In genomic region chr1:37478416-37478815, GRCm38 (mm10) we compare ENCODE assay signal across 9 mouse cellular contexts. TPM values are rescaled to one million over a fixed set of nuclear protein-coding genes. Genes with fewer than 3 reads are reported as not detected.
DNase-seq lines count a peak whose midpoint lies in the region; ATAC-seq and TF ChIP-seq lines count a peak whose summit lies in the region.
"Had no signal": no experiment of that assay in that cellular context is flagged by ENCODE, and none has a peak within 500 bp of the region (broad histone marks: within the 10 kb centered on the region; RNA-seq: fewer than 3 reads in every experiment).

No protein-coding gene starts in this region.

- no peaks in the 10 kb centered on the region for H3K27me3 ChIP-seq in liver, embryonic 14.5 days (ENCODE audit: control insufficient read depth, insufficient read depth, low read length)

- WGBS in liver, embryonic 14.5 days (ENCODE audit: insufficient replicate concordance), result 6% methylated on average over 7 of the region's 7 CpGs

- ATAC-seq in liver, embryonic 14.5 days (ENCODE audit: insufficient read depth), result peak; percentile 82

- H3K27ac ChIP-seq in liver, embryonic 14.5 days, result peak overlapping the region; percentile 88

- peak overlapping the region; percentile 90 for H3K4me2 ChIP-seq in liver, embryonic 14.5 days (ENCODE audit: low read depth)

- no peak for TF ChIP-seq CTCF in liver, embryonic 14.5 days (IDR thresholded peaks at IDR 0.05; ENCODE audit: low read depth)

- H3K36me3 ChIP-seq in liver, embryonic 14.5 days (replicated peaks; ENCODE audit: control insufficient read depth, insufficient read depth, low read depth), result no peaks in the 10 kb centered on the region

- peak; percentile 82 for TF ChIP-seq EP300 in liver, embryonic 14.5 days (IDR thresholded peaks at IDR 0.05; ENCODE audit: low read depth)

- H3K4me1 ChIP-seq in liver, embryonic 14.5 days (replicated peaks; ENCODE audit: control insufficient read depth in 2 of 2, insufficient read depth in 2 of 2, low read length in 1 of 2), result peaks cover 35 to 61% of the 10 kb centered on the region in 2 experiments

- peak overlapping the region; percentile 74 for H3K9ac ChIP-seq in liver, embryonic 14.5 days (replicated peaks)

- peak overlapping the region; percentile 56 to 57 for H3K4me3 ChIP-seq in liver, embryonic 14.5 days (ENCODE audit: insufficient read depth in 1 of 2, low read depth in 2 of 2, low read length in 2 of 2)

- DNase-seq in heart, adult 11 months, result peak; percentile 92
- DNase-seq in heart, adult 8-10 months (ENCODE audit: low spot score), result no peak
- peak; percentile 92 for DNase-seq in 416B (ENCODE audit: low read depth)
- peak; percentile 68 for DNase-seq in c-Kit-positive CD71-negative TER-119-negative erythroid progenitor cells, embryonic 14.5 days (ENCODE audit: low read depth)
- peak; percentile 73 to 88 (median 74) for DNase-seq in liver, embryonic 14.5 days (ENCODE audit: low read depth in 3 of 3, low spot score in 3 of 3)
- no peak for DNase-seq in right cerebral cortex, postnatal 25 days
- DNase-seq in kidney, postnatal 4 days, result no peak
- no peak for DNase-seq in adrenal gland, postnatal 4 days (ENCODE audit: low spot score in 2 of 2)
- DNase-seq: gastrocnemius, postnatal 25 days had no signal

- H3K9me3 ChIP-seq in liver, embryonic 14.5 days (ENCODE audit: control insufficient read depth, low read length), result no peaks in the 10 kb centered on the region

RNA-seq across cellular contexts. Expression of gene Unc50, which starts 48.5 kb away (rescaled TPM):
- 10 to 100 TPM; 24.8 to 29.3 (median 28.3) TPM for total RNA-seq in heart, adult 8-10 months (2022)
- 37.6 and 42.1 TPM in 2 replicates for polyA plus RNA-seq in liver, embryonic 14.5 days (2012; rRNA removed)
- polyA plus RNA-seq in liver, embryonic 14.5 days (2014; fragmentation: Nextera tagmentation; extraction: Ambion mirVana), result 82.9 and 86.0 TPM in 2 replicates
- total RNA-seq in adrenal gland, postnatal 4 days (2021), result 10 to 100 TPM; 78.9 to 80.4 TPM

RNA-seq across cellular contexts. Expression of gene Coa5, which starts 48.5 kb away (rescaled TPM):
- 100 to 1,000 TPM in 3 of 4 experiments, 10 to 100 TPM in 1; 99.9 to 124 (median 112) TPM for total RNA-seq in heart, adult 8-10 months (2022)
- 22.3 and 22.7 TPM in 2 replicates for polyA plus RNA-seq in liver, embryonic 14.5 days (2012; rRNA removed)
- 29.5 and 30.2 TPM in 2 replicates for polyA plus RNA-seq in liver, embryonic 14.5 days (2014; fragmentation: Nextera tagmentation; extraction: Ambion mirVana)
- total RNA-seq in adrenal gland, postnatal 4 days (2021), result 10 to 100 TPM; 78.0 to 78.9 TPM

Comparison
In these comparisons a context has a peak if more than half of its experiments do, and no peak if none do; other contexts are left out.
1. DNase-seq: peak in heart, adult 11 months (single experiment), 416B (single experiment), c-Kit-positive CD71-negative TER-119-negative erythroid progenitor cells, embryonic 14.5 days (single experiment) and liver, embryonic 14.5 days (3 of 3); none in heart, adult 8-10 months (single experiment), right cerebral cortex, postnatal 25 days (single experiment), kidney, postnatal 4 days (0 of 2) and adrenal gland, postnatal 4 days (0 of 2).